Mouse (Mus musculus): ENCODE measurements around the gene Gm12117. TPM values are rescaled to one million over a fixed set of nuclear protein-coding genes. Genes with fewer than 3 reads are reported as not detected.

Gene Gm12117
- 1 to 10 TPM in 1 of 4 experiments, under 1 TPM in 1, not detected in 2; 0.49 to 1.4 TPM for total RNA-seq (2022)

- no peak for DNase-seq (ENCODE audit: low spot score in 2 of 2)
Measured at GRCm38 (mm10) chr11:33276637-33277036, at the start of gene Gm12117. Gm12117 (minus strand) TSS chr11:33276737.

- no peak for DNase-seq (ENCODE audit: low spot score in 2 of 2)
Measured at GRCm38 (mm10) chr11:33319006-33319611, 42.6 kb upstream of the Gm12117 start.

GRCm38 (mm10) chr11:33309566-33309965 lies 33.0 kb upstream of the Gm12117 start:
- DNase-seq (ENCODE audit: low spot score in 2 of 2) = no peak

- DNase-seq (ENCODE audit: low spot score in 2 of 2) = no peak
Measured at GRCm38 (mm10) chr11:33300859-33301258, 24.3 kb upstream of the Gm12117 start.

- no peak for DNase-seq (ENCODE audit: low spot score in 2 of 2)
Measured at GRCm38 (mm10) chr11:33299371-33299770, 22.8 kb upstream of the Gm12117 start.

GRCm38 (mm10) chr11:33297121-33297520 lies 20.6 kb upstream of the Gm12117 start:
- DNase-seq (ENCODE audit: low spot score in 2 of 2) = no peak

- no peak for DNase-seq (ENCODE audit: low spot score in 2 of 2)
Measured at GRCm38 (mm10) chr11:33295422-33295821, 18.9 kb upstream of the Gm12117 start.

- no peak for DNase-seq (ENCODE audit: low spot score in 2 of 2)
Measured at GRCm38 (mm10) chr11:33294063-33294462, 17.5 kb upstream of the Gm12117 start.

- no peak for DNase-seq (ENCODE audit: low spot score in 2 of 2)
Measured at GRCm38 (mm10) chr11:33278571-33278970, 2.0 kb upstream of the Gm12117 start.

GRCm38 (mm10) chr11:33274816-33275215 lies 1.7 kb downstream of the Gm12117 start:
- no peak for DNase-seq (ENCODE audit: low spot score in 2 of 2)

GRCm38 (mm10) chr11:33274294-33274693 lies 2.2 kb downstream of the Gm12117 start:
- no peak for DNase-seq (ENCODE audit: low spot score in 2 of 2)

GRCm38 (mm10) chr11:33240295-33240694 lies 36.2 kb downstream of the Gm12117 start:
- DNase-seq (ENCODE audit: low spot score in 2 of 2) = no peak

GRCm38 (mm10) chr11:33234134-33234533 lies 42.4 kb downstream of the Gm12117 start:
- no peak for DNase-seq (ENCODE audit: low spot score in 2 of 2)

- no peak for DNase-seq (ENCODE audit: low spot score in 2 of 2)
Measured at GRCm38 (mm10) chr11:33232056-33232455, 44.5 kb downstream of the Gm12117 start.

- no peak for DNase-seq (ENCODE audit: low spot score in 2 of 2)
Measured at GRCm38 (mm10) chr11:33228186-33228585, 48.4 kb downstream of the Gm12117 start.

GRCm38 (mm10) chr11:33226516-33226915 lies 50.0 kb downstream of the Gm12117 start:
- DNase-seq (ENCODE audit: low spot score in 2 of 2) = no peak

Other genes with a start within 250 kb of the Gm12117 start
- 1 to 10 TPM; 3.2 to 4.4 (median 3.5) TPM for gene Fgf18, start 129.3 kb downstream of the Gm12117 start, total RNA-seq (2022)
- 100 to 1,000 TPM; 184 to 220 (median 194) TPM for gene Npm1, start 113.5 kb downstream of the Gm12117 start, total RNA-seq (2022)
- gene Tlx3, start 73.1 kb downstream of the Gm12117 start, total RNA-seq (2022) = not detected
- 10 to 100 TPM in 2 of 4 experiments, 1 to 10 TPM in 2; 7.3 to 10.9 (median 9.0) TPM for gene Ranbp17, start 237.0 kb upstream of the Gm12117 start, total RNA-seq (2022)

All from layer of hippocampus, adult 8-10 months (tissue).